Mouse (Mus musculus) kidney, embryonic 14.5 days (tissue): ENCODE measurements around the gene Cdk5. TPM values are rescaled to one million over a fixed set of nuclear protein-coding genes. Genes with fewer than 3 reads are reported as not detected.

Source experiments
- ATAC-seq: fragments of 200-750 bp; cut with Nextera tagmentation; 2 replicates; pipeline ENCODE4 v1.8.0; 2017; ENCODE audit warnings: moderate number of reproducible peaks, mild to moderate bottlenecking, moderate TSS enrichment, moderate library complexity; ENCODE audit not compliant: low FRiP score, low TSS enrichment
- H3K27ac ChIP-seq: fragments of 300-500 bp; sonication (generic); 2 replicates; pipeline ENCODE4 v1.5.1; 2014; ENCODE audit warnings: low read depth, mild to moderate bottlenecking, low read length, moderate library complexity, mixed read lengths
- H3K27me3 ChIP-seq: fragments of 300-500 bp; sonication (generic); 2 replicates; pipeline ENCODE4 v1.6.1; 2014; ENCODE audit warnings: mild to moderate bottlenecking, low read length; ENCODE audit not compliant: control insufficient read depth, insufficient read depth
- H3K36me3 ChIP-seq: fragments of 300-500 bp; sonication (generic); 2 replicates; pipeline ENCODE4 v1.6.1; 2014; ENCODE audit warnings: low read length, mixed read lengths; ENCODE audit not compliant: control insufficient read depth, insufficient read depth
- H3K4me1 ChIP-seq: fragments of 300-500 bp; sonication (generic); 2 replicates; pipeline ENCODE4 v1.6.1; 2014; ENCODE audit warnings: low read length, mixed read lengths; ENCODE audit not compliant: control insufficient read depth, insufficient read depth
- H3K4me2 ChIP-seq: fragments of 300-500 bp; sonication (generic); replicated peaks from 2 replicates; pipeline ENCODE4 v1.6.1; 2014; ENCODE audit warnings: low read depth, mild to moderate bottlenecking, low read length
- H3K4me3 ChIP-seq: fragments of 300-500 bp; sonication (generic); 2 replicates; pipeline ENCODE4 v1.5.1; 2014; ENCODE audit warnings: mild to moderate bottlenecking, low read length
- H3K9ac ChIP-seq: fragments of 300-500 bp; sonication (generic); 2 replicates; pipeline ENCODE4 v1.6.1; 2014; ENCODE audit warnings: low read depth, mild to moderate bottlenecking, low read length, moderate library complexity
- H3K9me3 ChIP-seq: fragments of 300-500 bp; sonication (generic); 2 replicates; pipeline ENCODE4 v1.6.1; 2016; ENCODE audit warnings: low read length; ENCODE audit not compliant: control insufficient read depth
- WGBS: fragments of 180-500 bp; shearing (Covaris S2); extraction: QIAGEN DNeasy Blood & Tissue Kit; methylation state at CpG from one replicate; pipeline ENCODE4 v1.1.7; 2014; 5-methylcytosine and 5-hydroxymethylcytosine counted together
- polyA plus RNA-seq: library from polyadenylated mRNA; unstranded; fragments of >200 nt; fragmentation: Nextera tagmentation; extraction: Ambion mirVana; gene quantifications from 2 replicates; pipeline ENCODE4 v1.2.1, GENCODE M21; 2014

Gene Cdk5
- polyA plus RNA-seq, 1 experiment from 2014 or later, result 45.5 TPM

DNA sequence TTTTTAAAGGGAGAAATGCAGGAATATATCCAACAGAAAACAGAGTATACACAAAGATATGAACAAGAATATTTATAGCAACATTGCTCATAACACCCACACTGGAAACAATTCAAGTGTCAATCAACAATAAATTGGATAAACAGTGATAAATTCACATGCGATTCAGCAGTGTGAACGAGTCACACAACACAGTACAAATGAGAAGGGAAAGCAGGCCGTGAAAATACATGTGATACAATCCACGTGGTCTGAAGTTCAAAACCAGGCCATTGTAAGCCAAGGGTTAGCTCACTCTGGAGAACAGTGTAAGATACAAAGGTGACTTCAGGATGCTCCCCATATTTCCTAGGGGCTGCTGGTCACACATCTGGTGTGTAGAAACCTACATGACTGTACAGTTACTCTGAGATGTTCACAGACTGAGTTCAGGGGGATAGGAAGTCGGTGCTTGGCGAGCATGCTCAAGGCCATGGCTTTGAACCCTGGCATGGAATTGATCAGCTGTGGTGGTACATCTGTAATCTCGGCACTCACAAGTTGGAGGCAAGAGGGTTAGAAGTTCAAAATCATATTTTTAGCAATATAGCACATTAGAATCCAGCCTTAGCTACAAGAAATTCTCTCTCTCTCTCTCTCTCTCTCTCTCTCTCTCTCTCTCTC is 48.5 kb downstream of the Cdk5 start:
- no peak overlapping the region for H3K4me2 ChIP-seq
- 67% methylated on average over 7 of the region's 7 CpGs for WGBS

DNA sequence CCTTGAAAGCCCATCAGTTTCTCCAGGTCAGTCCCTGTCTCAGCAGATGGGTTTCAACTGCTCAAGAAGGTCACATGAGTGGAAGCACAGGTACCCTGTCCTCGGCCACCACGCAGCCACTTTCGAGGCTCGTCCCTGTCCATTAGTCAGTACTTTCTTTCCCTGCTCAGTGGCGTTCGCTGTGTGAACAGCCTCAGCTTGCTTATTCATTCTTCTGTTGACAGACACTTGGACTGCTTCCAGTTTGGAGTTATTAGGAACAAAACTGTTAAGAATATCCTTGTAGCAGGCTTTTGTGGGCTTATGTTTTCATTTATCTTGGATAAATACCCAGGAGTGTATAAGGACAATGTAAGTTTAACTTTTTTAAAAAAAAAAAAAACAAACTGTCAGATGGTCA is 49.1 kb downstream of the Cdk5 start:
- Histone ChIP-seq H3K9me3 (no peaks in the 10 kb centered on the region), H3K9ac (no peak overlapping the region), H3K36me3 (no peaks in the 10 kb centered on the region), H3K27me3 (no peaks in the 10 kb centered on the region), H3K4me3 (no peak overlapping the region), H3K4me1 (no peaks in the 10 kb centered on the region), H3K27ac (no peak overlapping the region), H3K4me2 (no peak overlapping the region)
- no peak for ATAC-seq
- 54% methylated on average over 6 of the region's 6 CpGs for WGBS

More for the DNA sequence above, 48.5 kb downstream of the Cdk5 start:
- H3K27ac ChIP-seq, result no peak overlapping the region
- no peaks in the 10 kb centered on the region for H3K9me3 ChIP-seq
- H3K4me1 ChIP-seq, result no peaks in the 10 kb centered on the region
- no peak overlapping the region for H3K9ac ChIP-seq
- no peak overlapping the region for H3K4me3 ChIP-seq
- H3K27me3 ChIP-seq, result no peaks in the 10 kb centered on the region
- no peaks in the 10 kb centered on the region for H3K36me3 ChIP-seq
- ATAC-seq, result no peak

GRCm38 (mm10) chr5:24373807-24374206 is 49.5 kb downstream of the Cdk5 start:
- Histone ChIP-seq H3K27me3 (no peaks in the 10 kb centered on the region), H3K9ac (no peak overlapping the region), H3K9me3 (no peaks in the 10 kb centered on the region), H3K4me2 (no peak overlapping the region), H3K4me3 (no peak overlapping the region), H3K4me1 (no peaks in the 10 kb centered on the region), H3K36me3 (no peaks in the 10 kb centered on the region), H3K27ac (no peak overlapping the region)
- 81% methylated on average over 5 of the region's 5 CpGs for WGBS
- ATAC-seq, result no peak

- 90% methylated on average over 9 of the region's 9 CpGs for WGBS
- no peak for ATAC-seq
- H3K27ac ChIP-seq, result no peak overlapping the region
- no peak overlapping the region for H3K4me2 ChIP-seq
- H3K36me3 ChIP-seq, result no peaks in the 10 kb centered on the region
- H3K4me1 ChIP-seq, result no peaks in the 10 kb centered on the region
- H3K9me3 ChIP-seq, result no peaks in the 10 kb centered on the region
- no peak overlapping the region for H3K9ac ChIP-seq
- no peak overlapping the region for H3K4me3 ChIP-seq
- H3K27me3 ChIP-seq, result no peaks in the 10 kb centered on the region
Observed at GRCm38 (mm10) chr5:24369767-24370166, 53.6 kb downstream of the Cdk5 start.

Other genes with a start within 250 kb of the Cdk5 start
- 4.6 and 5.7 TPM in 2 replicates for gene Kcnh2, start 71.9 kb downstream of the Cdk5 start, polyA plus RNA-seq
- 6.3 and 12.0 TPM in 2 replicates for gene Nos3, start 58.7 kb downstream of the Cdk5 start, polyA plus RNA-seq
- gene Atg9b, start 31.4 kb downstream of the Cdk5 start, polyA plus RNA-seq, result 1.1 and 1.3 TPM in 2 replicates
- gene Abcb8, start 29.9 kb downstream of the Cdk5 start, polyA plus RNA-seq, result 44.9 and 55.0 TPM in 2 replicates
- 0.57 and 0.60 TPM in 2 replicates for gene Asic3, start 10.1 kb downstream of the Cdk5 start, polyA plus RNA-seq
- gene Slc4a2, start 307 bp upstream of the Cdk5 start, polyA plus RNA-seq, result 21.6 and 26.8 TPM in 2 replicates
- 104 and 105 TPM in 2 replicates for gene Fastk, start 21.8 kb upstream of the Cdk5 start, polyA plus RNA-seq
- gene Tmub1, start 24.3 kb upstream of the Cdk5 start, polyA plus RNA-seq, result 23.8 and 25.7 TPM in 2 replicates
- 19.7 and 24.7 TPM in 2 replicates for gene Agap3, start 28.6 kb upstream of the Cdk5 start, polyA plus RNA-seq
- gene Gbx1, start 103.7 kb upstream of the Cdk5 start, polyA plus RNA-seq, result 0.05 TPM in 1 of 2 replicates, not detected in the other
- 0.54 and 0.91 TPM in 2 replicates for gene Asb10, start 117.4 kb upstream of the Cdk5 start, polyA plus RNA-seq
- 0.26 and 0.34 TPM in 2 replicates for gene 4931409K22Rik, start 133.3 kb upstream of the Cdk5 start, polyA plus RNA-seq
- gene Abcf2, start 153.9 kb upstream of the Cdk5 start, polyA plus RNA-seq, result 102 and 121 TPM in 2 replicates
- gene Chpf2, start 163.2 kb upstream of the Cdk5 start, polyA plus RNA-seq, result 8.3 and 11.0 TPM in 2 replicates
- gene Smarcd3, start 200.9 kb upstream of the Cdk5 start, polyA plus RNA-seq, result 40.4 and 41.1 TPM in 2 replicates